Mouse (Mus musculus) heart, postnatal 4 days (tissue): ENCODE data around the gene Pi16. TPM values are rescaled to one million over a fixed set of nuclear protein-coding genes. Genes with fewer than 3 reads are reported as not detected.

Experiments
- DNase-seq: peaks from one replicate; pipeline ENCODE4 v3.0.0; 2021
- total RNA-seq, 2 experiments: library from RNA; stranded (reverse); gene quantifications; 2 replicates each; pipeline ENCODE4 v1.2.3; 2021

Pi16 gene
- total RNA-seq, 2 experiments from 2014 or later, result 8.8 to 10.2 TPM

DNA sequence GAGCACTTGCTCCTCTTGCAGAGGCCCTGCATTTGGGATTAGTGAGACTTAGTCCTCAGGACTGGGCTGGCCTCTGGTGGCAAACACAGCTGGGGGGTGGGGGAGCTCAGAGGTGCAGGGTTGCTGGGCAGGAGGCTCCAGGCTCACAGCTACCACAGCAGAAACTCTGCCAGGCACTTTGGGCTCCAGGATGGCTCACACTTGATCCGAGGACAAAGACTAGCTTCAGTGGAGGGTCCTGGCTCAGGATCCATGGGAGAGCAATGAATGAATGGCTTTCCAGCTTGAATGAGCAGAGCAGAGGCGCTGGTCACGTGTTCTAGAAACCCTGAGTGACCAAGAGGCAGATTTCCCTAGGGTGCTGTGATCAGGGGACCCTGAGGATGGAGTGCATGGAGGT is 41.4 kb downstream of the Pi16 start:
- DNase-seq, result no peak

DNA sequence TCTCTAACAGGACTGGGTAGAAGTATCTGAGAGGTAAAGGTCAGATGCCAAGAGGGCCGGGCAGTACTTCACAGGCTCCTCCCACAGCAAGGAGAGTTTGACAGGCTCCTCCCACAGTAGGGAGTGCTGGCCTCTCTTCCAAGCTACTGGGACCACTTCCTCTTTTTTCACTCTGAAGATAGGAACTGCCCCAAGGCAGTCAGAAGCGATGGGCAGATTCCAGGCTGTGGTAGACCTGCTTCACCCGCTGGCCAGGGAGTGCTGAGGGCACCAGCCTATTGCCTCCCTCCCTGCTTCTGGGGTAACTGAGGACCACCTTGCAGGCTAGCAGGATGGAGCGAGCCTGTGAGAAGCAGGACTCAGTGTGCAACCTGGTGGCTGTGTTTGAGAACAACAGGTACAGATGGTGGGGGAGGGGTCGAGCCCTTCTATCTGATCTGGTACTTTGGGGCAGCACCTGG is 43.3 kb downstream of the Pi16 start, which contains the start of gene Fgd2:
Fgd2 (plus strand) TSS at position 154 of the 461 bp plus-strand sequence.
- DNase-seq, result no peak

DNA sequence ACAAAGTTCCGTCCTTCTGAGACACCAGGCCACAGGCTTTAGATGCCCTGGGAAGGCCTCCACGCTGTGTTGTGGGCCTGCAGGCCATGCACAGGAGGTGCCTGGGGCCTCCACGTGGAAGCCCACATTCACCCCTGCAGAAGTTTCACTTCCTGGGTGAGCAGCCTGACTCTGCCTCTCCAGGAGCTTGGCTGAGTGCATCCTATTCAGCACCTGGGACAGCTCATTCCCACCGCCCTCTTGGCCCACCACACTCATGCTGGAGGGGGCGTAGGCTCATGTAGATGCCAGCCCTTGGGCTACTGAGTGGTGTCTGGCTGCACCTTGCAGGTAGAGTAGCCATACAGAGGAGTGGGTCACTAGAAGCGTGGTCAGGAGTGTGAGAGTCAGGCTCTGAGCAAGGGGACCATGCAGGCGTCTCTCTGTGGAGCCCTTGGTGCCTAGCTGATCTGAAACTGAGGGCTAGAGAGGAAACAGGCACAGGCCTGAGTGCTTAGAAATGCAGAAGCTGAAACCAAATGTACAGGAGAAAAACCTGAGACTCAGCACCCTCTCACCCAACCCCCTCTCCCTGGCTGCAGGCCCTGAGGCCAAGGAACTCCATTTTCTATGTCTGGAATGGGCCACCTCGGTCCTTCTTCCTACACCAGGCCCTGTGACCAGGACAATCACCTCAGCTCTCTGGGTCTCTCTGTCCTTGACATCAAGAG is 44.7 kb downstream of the Pi16 start:
- no peak for DNase-seq

DNA sequence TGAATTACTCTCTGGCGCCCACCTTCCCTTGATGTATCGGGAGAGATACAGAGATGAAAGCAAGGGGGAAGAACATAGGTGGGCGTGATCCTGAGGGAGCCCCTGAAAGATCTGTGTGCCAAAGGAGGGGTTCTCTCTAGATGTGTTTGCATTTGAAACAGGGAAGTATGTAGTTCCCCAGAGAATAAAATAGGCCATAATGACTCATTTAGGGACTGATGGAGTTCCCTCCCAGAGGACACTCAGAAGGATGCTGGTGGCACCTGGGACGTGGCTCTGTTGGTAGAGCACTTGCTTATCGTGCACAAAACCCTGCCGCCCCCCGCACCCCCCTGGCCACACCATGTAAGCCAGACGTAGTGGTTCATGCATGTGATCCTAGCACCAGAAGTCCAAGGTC is 45.6 kb downstream of the Pi16 start:
- DNase-seq, result no peak

DNA sequence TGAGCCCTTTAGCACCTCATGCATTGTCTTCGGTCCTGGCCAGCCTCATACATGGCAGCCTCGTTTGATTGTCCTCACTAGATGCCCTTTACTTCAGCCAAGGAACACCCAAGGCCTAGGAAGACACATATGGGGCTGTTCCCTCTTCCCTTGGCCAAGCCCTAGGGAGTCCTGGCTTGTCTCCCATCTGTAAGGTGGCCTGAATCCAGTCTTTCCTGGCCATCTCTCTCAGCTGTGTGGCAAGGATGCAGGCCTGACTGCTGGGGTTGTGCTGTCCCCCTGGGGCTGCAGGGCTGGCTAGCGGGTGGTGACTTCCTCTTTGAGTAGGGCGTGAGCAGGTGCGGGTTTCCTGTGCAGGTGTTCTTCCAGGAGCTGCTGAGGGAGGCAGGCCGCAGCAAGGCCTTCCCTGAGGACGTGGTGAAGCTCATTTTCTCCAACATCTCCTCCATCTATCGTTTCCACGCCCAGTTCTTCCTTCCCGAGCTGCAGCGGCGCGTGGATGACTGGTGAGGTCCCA is 47.7 kb downstream of the Pi16 start:
- DNase-seq, result no peak

DNA sequence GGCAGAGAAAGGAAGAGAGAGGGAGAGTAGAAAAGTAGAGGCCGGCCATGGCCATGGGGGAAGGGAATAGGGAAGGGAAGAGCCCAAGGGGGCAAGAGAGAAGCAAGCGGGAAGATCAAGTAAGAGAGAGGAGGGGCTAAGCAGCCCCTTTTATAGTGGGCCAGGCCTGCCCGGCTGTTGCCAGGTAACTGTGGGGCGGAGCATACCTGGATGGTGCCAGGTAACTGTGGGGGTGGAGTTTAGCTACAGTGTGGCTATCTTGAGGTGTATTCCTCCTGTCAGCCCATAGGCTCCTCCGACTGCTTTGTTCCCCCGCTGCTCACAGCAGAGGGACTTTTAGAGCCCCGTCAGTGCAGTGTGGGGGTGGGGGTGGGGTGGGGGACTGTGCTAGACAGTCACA is 51.2 kb downstream of the Pi16 start:
- DNase-seq, result no peak

DNA sequence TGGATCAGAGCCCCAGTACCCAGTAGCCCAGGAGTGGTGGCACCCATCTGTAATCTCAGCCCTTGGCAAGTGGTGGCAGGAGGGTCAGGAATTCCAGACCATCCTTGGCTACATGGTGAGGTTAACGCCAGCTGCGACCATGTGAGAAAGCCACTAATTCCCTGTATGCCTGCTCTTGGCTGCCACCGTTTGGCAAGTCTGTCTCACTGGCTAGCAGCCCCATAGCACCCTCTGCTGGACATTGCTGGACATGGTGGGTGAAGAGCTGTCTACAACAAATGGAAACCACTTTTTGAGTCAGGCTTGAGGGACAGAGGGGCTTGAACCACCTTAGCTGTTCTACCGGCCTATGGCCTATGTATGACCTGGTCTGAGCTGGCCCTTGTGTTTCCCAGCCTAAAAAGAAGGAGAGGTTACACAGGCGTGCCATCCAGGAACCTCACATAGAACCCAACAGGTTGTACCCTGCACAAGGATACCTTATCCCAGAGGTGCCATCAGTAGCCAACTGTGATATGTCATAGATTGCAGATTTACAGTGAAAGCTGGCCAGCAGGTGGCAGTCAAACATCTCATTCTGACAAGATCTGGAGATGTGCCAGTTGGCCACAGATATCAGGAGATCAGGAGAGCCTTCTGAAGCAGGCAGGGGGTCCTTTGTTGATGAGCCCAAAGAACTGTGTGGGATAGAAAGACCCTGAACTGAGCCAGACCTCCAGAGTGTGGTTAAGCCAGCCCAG is 53.7 kb downstream of the Pi16 start:
- DNase-seq, result peak; percentile 97

DNA sequence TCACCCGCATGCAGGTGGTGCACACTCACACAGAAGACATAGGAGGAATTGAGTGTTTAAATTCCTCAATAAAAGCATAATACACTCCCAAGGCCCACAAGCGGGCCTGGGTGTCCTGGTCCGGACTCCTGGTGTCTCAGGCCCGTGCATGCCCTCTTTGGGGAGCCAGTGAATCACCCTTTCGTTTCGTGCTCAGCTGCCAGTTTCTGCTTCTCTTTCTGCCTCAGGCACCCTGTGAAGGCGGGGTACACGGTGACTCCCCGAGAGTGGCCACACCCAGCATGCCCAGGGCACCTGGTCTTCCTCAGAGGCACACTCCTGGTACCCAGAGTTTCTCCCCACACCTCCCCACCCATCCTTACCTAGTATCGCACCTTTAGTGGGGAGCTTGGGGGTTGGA is 58.4 kb downstream of the Pi16 start:
- DNase-seq, result no peak

DNA sequence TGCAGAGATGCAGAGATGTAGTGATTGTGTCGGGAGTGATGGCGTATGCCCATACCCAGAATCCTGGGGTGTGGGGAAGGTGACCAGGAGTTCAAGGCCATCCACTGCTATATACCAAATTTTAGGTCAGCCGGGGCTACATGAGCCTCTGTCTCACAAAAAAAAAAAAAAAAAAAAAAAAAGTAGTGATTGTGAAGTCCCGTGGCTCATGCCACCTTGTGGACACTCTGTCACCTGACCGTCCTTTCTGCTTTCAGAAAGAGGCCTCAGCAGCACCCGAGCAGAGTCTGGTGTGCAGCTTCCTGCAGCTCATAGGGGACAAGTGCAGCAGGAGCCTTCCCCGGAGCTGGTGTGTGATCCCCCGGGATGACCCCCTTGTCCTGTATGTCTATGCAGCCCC is 60.6 kb downstream of the Pi16 start:
- no peak for DNase-seq

Other genes starting within 250 kb of the Pi16 start
- 10 to 100 TPM; 55.9 to 57.1 TPM for gene Cdkn1a, start 226.7 kb upstream of the Pi16 start, total RNA-seq
- under 1 TPM; 0.47 to 0.57 TPM for gene Rab44, start 203.5 kb upstream of the Pi16 start, total RNA-seq
- gene Cpne5, start 79.5 kb upstream of the Pi16 start, total RNA-seq, result 1 to 10 TPM; 5.9 to 8.4 TPM
- 10 to 100 TPM; 39.5 to 39.6 TPM for gene Ppil1, start 53.5 kb upstream of the Pi16 start, total RNA-seq
- gene BC004004, start 48.9 kb upstream of the Pi16 start, total RNA-seq, result 100 to 1,000 TPM; 158 to 161 TPM
- gene Mtch1, start 30.3 kb downstream of the Pi16 start, total RNA-seq, result 100 to 1,000 TPM; 358 to 374 TPM
- 1 to 10 TPM; 2.1 to 2.8 TPM for gene Fgd2, start 43.2 kb downstream of the Pi16 start, total RNA-seq
- 10 to 100 TPM; 74.0 to 77.0 TPM for gene Pim1, start 173.1 kb downstream of the Pi16 start, total RNA-seq
- not detected for gene Gm17657, start 232.0 kb downstream of the Pi16 start, total RNA-seq
- gene Tbc1d22b, start 232.1 kb downstream of the Pi16 start, total RNA-seq, result 10 to 100 TPM; 15.6 to 16.1 TPM
- gene Tmem217, start 234.7 kb downstream of the Pi16 start, total RNA-seq, result not detected